Mouse (Mus musculus) ES-E14 (cell line): ENCODE results near the gene Zcchc4.

Experiments used
- CHD2 ChIP-seq: IDR thresholded peaks from 2 replicates; pipeline ENCODE4 v1.6.1; 2014; ENCODE audit warnings: mild to moderate bottlenecking, low read depth, low read length, inconsistent platforms
- HCFC1 ChIP-seq: IDR thresholded peaks from 2 replicates; pipeline ENCODE4 v1.6.1; 2012; ENCODE audit warnings: low read length, inconsistent platforms, borderline replicate concordance; ENCODE audit not compliant: insufficient read depth
- MAFK ChIP-seq: IDR thresholded peaks from 2 replicates; pipeline ENCODE4 v1.6.1; 2014; ENCODE audit warnings: mild to moderate bottlenecking, low read depth, low read length, inconsistent platforms; ENCODE audit not compliant: insufficient read depth
- ZC3H11A ChIP-seq: IDR thresholded peaks from 2 replicates; pipeline ENCODE4 v1.6.1; 2012; ENCODE audit warnings: low read depth, mild to moderate bottlenecking, inconsistent platforms, low read length, borderline replicate concordance
- ZNF384 ChIP-seq: IDR thresholded peaks from 2 replicates; pipeline ENCODE4 v1.6.1; 2012; ENCODE audit warnings: low read depth, low read length, inconsistent platforms

DNA sequence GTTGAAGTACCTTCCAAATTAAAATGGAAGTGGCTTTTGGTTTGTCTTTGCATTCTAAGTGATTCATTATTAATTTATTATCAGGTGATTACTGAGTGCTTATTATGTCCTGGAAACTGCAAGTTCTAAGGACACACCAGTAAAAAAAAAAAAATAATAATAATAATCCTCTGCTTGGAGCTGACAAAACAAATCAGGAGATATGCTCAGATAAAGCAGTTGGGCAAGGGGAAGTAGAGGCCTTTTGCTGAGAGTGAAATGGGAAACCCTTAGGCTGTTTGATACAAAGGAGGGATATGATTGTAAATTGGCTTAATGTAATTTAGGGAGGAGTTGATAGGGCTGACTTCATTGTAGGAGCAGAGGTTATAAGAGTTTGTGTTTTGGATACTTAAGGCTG, 28.3 kb upstream of the Zcchc4 start:
- TF ChIP-seq MAFK (no peak), CHD2 (no peak), ZC3H11A (no peak), ZNF384 (no peak), HCFC1 (no peak)
